Mouse (Mus musculus): Measurements from ENCODE around the gene Slc7a7.

DNA sequence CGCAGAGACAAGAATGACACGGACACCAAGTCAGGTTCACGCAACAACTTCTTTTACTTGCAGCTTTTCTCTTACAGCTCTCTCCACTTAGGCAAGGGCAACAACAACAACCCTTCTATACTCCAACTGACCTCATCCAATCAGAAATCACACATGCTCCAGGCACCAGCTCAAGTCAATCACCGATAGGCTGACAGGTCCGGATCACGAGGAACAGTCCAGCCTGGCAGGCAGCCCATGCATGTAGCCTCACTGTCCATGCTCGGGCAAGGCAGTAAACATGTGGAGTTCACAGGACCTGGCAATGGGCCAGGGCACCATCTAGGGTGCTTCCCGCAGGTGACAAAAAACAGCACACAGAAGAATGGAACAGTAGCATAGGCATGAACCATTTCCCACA is 65.3 kb downstream of the Slc7a7 start:
- no peak for TF ChIP-seq CTCF (IDR thresholded peaks at IDR 0.05; ENCODE audit: low read depth, low read length)
- TF ChIP-seq POLR2A (IDR thresholded peaks at IDR 0.05; ENCODE audit: extremely low read depth, insufficient read depth, low read length): no peak

Measured in liver, adult 2 months (tissue).